Mouse (Mus musculus): Measurements from ENCODE around the gene Sec63. TPM values are rescaled to one million over a fixed set of nuclear protein-coding genes. Genes with fewer than 3 reads are reported as not detected.

The Sec63 gene
- polyA plus RNA-seq, 1 experiment from 2014 or later: 26.0 TPM

- no peaks in the 10 kb centered on the region for H3K36me3 ChIP-seq
- no peak overlapping the region for H3K27ac ChIP-seq (replicated peaks)
- WGBS: 86% methylated on average over 15 of the region's 15 CpGs
Observed at GRCm38 (mm10) chr10:42872269-42873010, 111.1 kb downstream of the Sec63 start.

GRCm38 (mm10) chr10:42873077-42873595 is 111.8 kb downstream of the Sec63 start:
- H3K9me3 ChIP-seq (replicated peaks): no peaks in the 10 kb centered on the region
- 0 out of 2 replicates have a peak, but pooled peaks cover 3% of the 10 kb centered on the region for H3K27me3 ChIP-seq (ENCODE audit: low read depth, poor library complexity, severe bottlenecking)
- no peak overlapping the region for H3K4me3 ChIP-seq
- H3K36me3 ChIP-seq: no peaks in the 10 kb centered on the region
- DNase-seq (ENCODE audit: low spot score): no peak
- 92% methylated on average over 7 of the region's 7 CpGs for WGBS
- peaks cover 6% of the 10 kb centered on the region; the same call in 1 of the 2 replicates for H3K4me1 ChIP-seq
- H3K27ac ChIP-seq (replicated peaks): no peak overlapping the region

More at GRCm38 (mm10) chr10:42872269-42873010, 111.1 kb downstream of the Sec63 start:
- DNase-seq (ENCODE audit: low spot score): no peak
- no peaks in the 10 kb centered on the region for H3K9me3 ChIP-seq (replicated peaks)
- peaks cover 7% of the 10 kb centered on the region for H3K4me1 ChIP-seq
- no peak overlapping the region for H3K4me3 ChIP-seq
- H3K27me3 ChIP-seq (ENCODE audit: low read depth, poor library complexity, severe bottlenecking): 0 out of 2 replicates have a peak, but pooled peaks cover 3% of the 10 kb centered on the region

- no peak overlapping the region for H3K4me3 ChIP-seq
- DNase-seq (ENCODE audit: low spot score): no peak
- no peaks in the 10 kb centered on the region for H3K36me3 ChIP-seq
- H3K27me3 ChIP-seq (ENCODE audit: low read depth, poor library complexity, severe bottlenecking): 0 out of 2 replicates have a peak, but pooled peaks cover 3% of the 10 kb centered on the region
- H3K4me1 ChIP-seq: peaks cover 6% of the 10 kb centered on the region; the same call in 1 of the 2 replicates
- H3K9me3 ChIP-seq (replicated peaks): no peaks in the 10 kb centered on the region
- H3K27ac ChIP-seq (replicated peaks): no peak overlapping the region
- 73% methylated on average over 5 of the region's 5 CpGs for WGBS
Observed at GRCm38 (mm10) chr10:42876172-42876571, 114.9 kb downstream of the Sec63 start.

- Histone ChIP-seq H3K27me3 (ENCODE audit: low read depth, poor library complexity, severe bottlenecking) (no peaks in the 10 kb centered on the region), H3K36me3 (no peaks in the 10 kb centered on the region), H3K9me3 (replicated peaks) (no peaks in the 10 kb centered on the region), H3K4me3 (no peak overlapping the region), H3K4me1 (no peaks in the 10 kb centered on the region), H3K27ac (replicated peaks) (no peak overlapping the region)
- 86% methylated on average over 5 of the region's 5 CpGs for WGBS
- DNase-seq (ENCODE audit: low spot score): no peak
Observed at GRCm38 (mm10) chr10:42879269-42879681, 118.0 kb downstream of the Sec63 start.

- H3K27me3 ChIP-seq (ENCODE audit: low read depth, poor library complexity, severe bottlenecking): no peaks in the 10 kb centered on the region
- H3K9me3 ChIP-seq (replicated peaks): no peaks in the 10 kb centered on the region
- WGBS: 89% methylated on average over 5 of the region's 5 CpGs
- H3K4me3 ChIP-seq: no peak overlapping the region
- H3K36me3 ChIP-seq: no peaks in the 10 kb centered on the region
- no peaks in the 10 kb centered on the region for H3K4me1 ChIP-seq
- no peak overlapping the region; the same call in 1 of the 2 replicates for H3K27ac ChIP-seq (replicated peaks)
- no peak for DNase-seq (ENCODE audit: low spot score)
Observed at GRCm38 (mm10) chr10:42879682-42880081, 118.4 kb downstream of the Sec63 start.

Other genes with a start within 250 kb of the Sec63 start
- gene Nr2e1, start 177.9 kb upstream of the Sec63 start, polyA plus RNA-seq (2016; fragmentation: Nextera tagmentation; extraction: Ambion mirVana): 25.3 and 26.3 TPM in 2 replicates
- 22.8 and 26.7 TPM in 2 replicates for gene Ostm1, start 177.7 kb upstream of the Sec63 start, polyA plus RNA-seq (2016; fragmentation: Nextera tagmentation; extraction: Ambion mirVana)
- 0.17 and 0.97 TPM in 2 replicates for gene Scml4, start 98.9 kb downstream of the Sec63 start, polyA plus RNA-seq (2016; fragmentation: Nextera tagmentation; extraction: Ambion mirVana)

Data from midbrain, embryonic 10.5 days (tissue).